Mouse (Mus musculus): ENCODE results near the gene Ogfrl1. TPM values are rescaled to one million over a fixed set of nuclear protein-coding genes. Genes with fewer than 3 reads are reported as not detected.

The Ogfrl1 gene
- polyA plus RNA-seq, 1 experiment, result 10.1 TPM

- H3K9me3 ChIP-seq (replicated peaks; ENCODE audit: control insufficient read depth, insufficient read depth, low read length, poor library complexity, severe bottlenecking), result no peaks in the 10 kb centered on the region
- no peaks in the 10 kb centered on the region for H3K27me3 ChIP-seq (ENCODE audit: control insufficient read depth, insufficient read depth, low read length, poor library complexity, severe bottlenecking)
- no peak overlapping the region for H3K27ac ChIP-seq (ENCODE audit: insufficient read depth, low read length)
- H3K9ac ChIP-seq (ENCODE audit: low read depth, poor library complexity, severe bottlenecking), result no peak overlapping the region
- no peaks in the 10 kb centered on the region for H3K36me3 ChIP-seq (ENCODE audit: control insufficient read depth, insufficient read depth, low read length, poor library complexity, severe bottlenecking)
- no peak for TF ChIP-seq CTCF (IDR thresholded peaks at IDR 0.05; ENCODE audit: low read depth, low read length)
- no peak for TF ChIP-seq EP300 (IDR thresholded peaks at IDR 0.05; ENCODE audit: insufficient read depth, low read depth, low read length)
- TF ChIP-seq POLR2A (IDR thresholded peaks at IDR 0.05; ENCODE audit: insufficient read depth, low read length), result no peak
- no peaks in the 10 kb centered on the region for H3K4me1 ChIP-seq (ENCODE audit: control insufficient read depth, insufficient read depth, low read length)
- H3K4me3 ChIP-seq (ENCODE audit: low read depth, low read length), result no peak overlapping the region
Measured at GRCm38 (mm10) chr1:23325160-23325559, 72.4 kb downstream of the Ogfrl1 start.

- H3K9me3 ChIP-seq (replicated peaks; ENCODE audit: control insufficient read depth, insufficient read depth, low read length, poor library complexity, severe bottlenecking), result no peaks in the 10 kb centered on the region
- no peak overlapping the region for H3K9ac ChIP-seq (ENCODE audit: low read depth, poor library complexity, severe bottlenecking)
- H3K4me1 ChIP-seq (ENCODE audit: control insufficient read depth, insufficient read depth, low read length), result no peaks in the 10 kb centered on the region
- no peak overlapping the region for H3K27ac ChIP-seq (ENCODE audit: insufficient read depth, low read length)
- H3K4me3 ChIP-seq (ENCODE audit: low read depth, low read length), result no peak overlapping the region
- H3K27me3 ChIP-seq (ENCODE audit: control insufficient read depth, insufficient read depth, low read length, poor library complexity, severe bottlenecking), result no peaks in the 10 kb centered on the region
- no peaks in the 10 kb centered on the region for H3K36me3 ChIP-seq (ENCODE audit: control insufficient read depth, insufficient read depth, low read length, poor library complexity, severe bottlenecking)
- TF ChIP-seq CTCF (IDR thresholded peaks at IDR 0.05; ENCODE audit: low read depth, low read length), result no peak
- no peak for TF ChIP-seq POLR2A (IDR thresholded peaks at IDR 0.05; ENCODE audit: insufficient read depth, low read length)
- TF ChIP-seq EP300 (IDR thresholded peaks at IDR 0.05; ENCODE audit: insufficient read depth, low read depth, low read length), result no peak
Measured at GRCm38 (mm10) chr1:23324226-23324625, 73.3 kb downstream of the Ogfrl1 start.

GRCm38 (mm10) chr1:23323286-23323685 lies 74.3 kb downstream of the Ogfrl1 start:
- H3K9ac ChIP-seq (ENCODE audit: low read depth, poor library complexity, severe bottlenecking), result no peak overlapping the region
- no peak overlapping the region for H3K27ac ChIP-seq (ENCODE audit: insufficient read depth, low read length)
- no peak overlapping the region for H3K4me3 ChIP-seq (ENCODE audit: low read depth, low read length)
- H3K27me3 ChIP-seq (ENCODE audit: control insufficient read depth, insufficient read depth, low read length, poor library complexity, severe bottlenecking), result no peaks in the 10 kb centered on the region
- H3K4me1 ChIP-seq (ENCODE audit: control insufficient read depth, insufficient read depth, low read length), result no peaks in the 10 kb centered on the region
- TF ChIP-seq CTCF (IDR thresholded peaks at IDR 0.05; ENCODE audit: low read depth, low read length) (no peak), EP300 (IDR thresholded peaks at IDR 0.05; ENCODE audit: insufficient read depth, low read depth, low read length) (no peak), POLR2A (IDR thresholded peaks at IDR 0.05; ENCODE audit: insufficient read depth, low read length) (no peak)
- no peaks in the 10 kb centered on the region for H3K36me3 ChIP-seq (ENCODE audit: control insufficient read depth, insufficient read depth, low read length, poor library complexity, severe bottlenecking)
- no peaks in the 10 kb centered on the region for H3K9me3 ChIP-seq (replicated peaks; ENCODE audit: control insufficient read depth, insufficient read depth, low read length, poor library complexity, severe bottlenecking)

- no peaks in the 10 kb centered on the region for H3K9me3 ChIP-seq (replicated peaks; ENCODE audit: control insufficient read depth, insufficient read depth, low read length, poor library complexity, severe bottlenecking)
- no peak overlapping the region for H3K27ac ChIP-seq (ENCODE audit: insufficient read depth, low read length)
- H3K36me3 ChIP-seq (ENCODE audit: control insufficient read depth, insufficient read depth, low read length, poor library complexity, severe bottlenecking), result no peaks in the 10 kb centered on the region
- H3K4me1 ChIP-seq (ENCODE audit: control insufficient read depth, insufficient read depth, low read length), result no peaks in the 10 kb centered on the region
- TF ChIP-seq EP300 (IDR thresholded peaks at IDR 0.05; ENCODE audit: insufficient read depth, low read depth, low read length), result no peak
- no peak for TF ChIP-seq POLR2A (IDR thresholded peaks at IDR 0.05; ENCODE audit: insufficient read depth, low read length)
- TF ChIP-seq CTCF (IDR thresholded peaks at IDR 0.05; ENCODE audit: low read depth, low read length), result no peak
- H3K27me3 ChIP-seq (ENCODE audit: control insufficient read depth, insufficient read depth, low read length, poor library complexity, severe bottlenecking), result no peaks in the 10 kb centered on the region
- H3K9ac ChIP-seq (ENCODE audit: low read depth, poor library complexity, severe bottlenecking), result no peak overlapping the region
- no peak overlapping the region for H3K4me3 ChIP-seq (ENCODE audit: low read depth, low read length)
Measured at GRCm38 (mm10) chr1:23322208-23322607, 75.4 kb downstream of the Ogfrl1 start.

GRCm38 (mm10) chr1:23321331-23321851 lies 76.2 kb downstream of the Ogfrl1 start:
- TF ChIP-seq POLR2A (IDR thresholded peaks at IDR 0.05; ENCODE audit: insufficient read depth, low read length) (no peak), CTCF (IDR thresholded peaks at IDR 0.05; ENCODE audit: low read depth, low read length) (no peak), EP300 (IDR thresholded peaks at IDR 0.05; ENCODE audit: insufficient read depth, low read depth, low read length) (no peak)

GRCm38 (mm10) chr1:23320591-23321195 lies 76.9 kb downstream of the Ogfrl1 start:
- no peaks in the 10 kb centered on the region for H3K4me1 ChIP-seq (ENCODE audit: control insufficient read depth, insufficient read depth, low read length)
- no peaks in the 10 kb centered on the region for H3K27me3 ChIP-seq (ENCODE audit: control insufficient read depth, insufficient read depth, low read length, poor library complexity, severe bottlenecking)
- no peaks in the 10 kb centered on the region for H3K9me3 ChIP-seq (replicated peaks; ENCODE audit: control insufficient read depth, insufficient read depth, low read length, poor library complexity, severe bottlenecking)
- no peak overlapping the region for H3K9ac ChIP-seq (ENCODE audit: low read depth, poor library complexity, severe bottlenecking)
- TF ChIP-seq EP300 (IDR thresholded peaks at IDR 0.05; ENCODE audit: insufficient read depth, low read depth, low read length) (no peak), POLR2A (IDR thresholded peaks at IDR 0.05; ENCODE audit: insufficient read depth, low read length) (no peak), CTCF (IDR thresholded peaks at IDR 0.05; ENCODE audit: low read depth, low read length) (no peak)
- H3K27ac ChIP-seq (ENCODE audit: insufficient read depth, low read length), result no peak overlapping the region
- no peaks in the 10 kb centered on the region for H3K36me3 ChIP-seq (ENCODE audit: control insufficient read depth, insufficient read depth, low read length, poor library complexity, severe bottlenecking)
- no peak overlapping the region for H3K4me3 ChIP-seq (ENCODE audit: low read depth, low read length)

More at GRCm38 (mm10) chr1:23321331-23321851, 76.2 kb downstream of the Ogfrl1 start:
- H3K4me1 ChIP-seq (ENCODE audit: control insufficient read depth, insufficient read depth, low read length), result no peaks in the 10 kb centered on the region
- no peaks in the 10 kb centered on the region for H3K27me3 ChIP-seq (ENCODE audit: control insufficient read depth, insufficient read depth, low read length, poor library complexity, severe bottlenecking)
- no peaks in the 10 kb centered on the region for H3K36me3 ChIP-seq (ENCODE audit: control insufficient read depth, insufficient read depth, low read length, poor library complexity, severe bottlenecking)
- no peaks in the 10 kb centered on the region for H3K9me3 ChIP-seq (replicated peaks; ENCODE audit: control insufficient read depth, insufficient read depth, low read length, poor library complexity, severe bottlenecking)
- no peak overlapping the region for H3K4me3 ChIP-seq (ENCODE audit: low read depth, low read length)
- H3K9ac ChIP-seq (ENCODE audit: low read depth, poor library complexity, severe bottlenecking), result no peak overlapping the region
- H3K27ac ChIP-seq (ENCODE audit: insufficient read depth, low read length), result no peak overlapping the region
